Mouse (Mus musculus) neural tube, embryonic 14.5 days (tissue): ENCODE measurements around the gene Vdr. TPM values are rescaled to one million over a fixed set of nuclear protein-coding genes. Genes with fewer than 3 reads are reported as not detected.
"Not testable (repeated sequence)": the region's sequence is repeated elsewhere in the genome, so short reads cannot be mapped to it uniquely, and the experiment has no call there.

Source experiments
- ATAC-seq: fragments of 200-750 bp; cut with Nextera tagmentation; 2 replicates; pipeline ENCODE4 v1.8.0; 2017; ENCODE audit warnings: low read depth, mild to moderate bottlenecking, moderate TSS enrichment, moderate library complexity
- H3K27ac ChIP-seq: fragments of 300-500 bp; sonication (generic); 2 replicates; pipeline ENCODE4 v1.5.1; 2014; ENCODE audit warnings: low read depth, mild to moderate bottlenecking, control low read depth, low read length, moderate library complexity, mixed read lengths
- H3K27me3 ChIP-seq: fragments of 300-500 bp; sonication (generic); 2 replicates; pipeline ENCODE4 v1.6.1; 2014; ENCODE audit warnings: low read length; ENCODE audit not compliant: control insufficient read depth, insufficient read depth
- H3K36me3 ChIP-seq: fragments of 300-500 bp; sonication (generic); 2 replicates; pipeline ENCODE4 v1.6.1; 2014; ENCODE audit warnings: low read length, mixed read lengths; ENCODE audit not compliant: control insufficient read depth, insufficient read depth
- H3K4me1 ChIP-seq: fragments of 300-500 bp; sonication (generic); 2 replicates; pipeline ENCODE4 v1.6.1; 2014; ENCODE audit warnings: low read length; ENCODE audit not compliant: control insufficient read depth, insufficient read depth
- H3K4me2 ChIP-seq: fragments of 300-500 bp; sonication (generic); 2 replicates; pipeline ENCODE4 v1.6.1; 2014; ENCODE audit warnings: mild to moderate bottlenecking, low read depth, low read length, control low read depth
- H3K4me3 ChIP-seq: fragments of 300-500 bp; sonication (generic); 2 replicates; pipeline ENCODE4 v1.5.1; 2014; ENCODE audit warnings: low read depth, low read length, control low read depth, mixed read lengths
- H3K9ac ChIP-seq: fragments of 300-500 bp; sonication (generic); replicated peaks from 2 replicates; pipeline ENCODE4 v1.6.1; 2014; ENCODE audit warnings: low read depth, mild to moderate bottlenecking, control low read depth, low read length, mixed read lengths
- H3K9me3 ChIP-seq: fragments of 300-500 bp; sonication (generic); 2 replicates; pipeline ENCODE4 v1.6.1; 2016; ENCODE audit warnings: low read length; ENCODE audit not compliant: control insufficient read depth
- WGBS: fragments of 180-500 bp; shearing (Covaris S2); extraction: QIAGEN DNeasy Blood & Tissue Kit; methylation state at CpG from one replicate; pipeline ENCODE4 v1.1.7; 2014; 5-methylcytosine and 5-hydroxymethylcytosine counted together
- polyA plus RNA-seq: library from polyadenylated mRNA; unstranded; fragments of >200 nt; fragmentation: Nextera tagmentation; extraction: Ambion mirVana; gene quantifications from 2 replicates; pipeline ENCODE4 v1.2.1, GENCODE M21; 2014

The Vdr gene
- polyA plus RNA-seq, 1 experiment from 2014 or later: 0.07 TPM

- WGBS: 85% methylated on average over 9 of the region's 9 CpGs
- no peak overlapping the region for H3K27ac ChIP-seq
Observed at GRCm38 (mm10) chr15:97880441-97880840, 30.0 kb downstream of the Vdr start.

DNA sequence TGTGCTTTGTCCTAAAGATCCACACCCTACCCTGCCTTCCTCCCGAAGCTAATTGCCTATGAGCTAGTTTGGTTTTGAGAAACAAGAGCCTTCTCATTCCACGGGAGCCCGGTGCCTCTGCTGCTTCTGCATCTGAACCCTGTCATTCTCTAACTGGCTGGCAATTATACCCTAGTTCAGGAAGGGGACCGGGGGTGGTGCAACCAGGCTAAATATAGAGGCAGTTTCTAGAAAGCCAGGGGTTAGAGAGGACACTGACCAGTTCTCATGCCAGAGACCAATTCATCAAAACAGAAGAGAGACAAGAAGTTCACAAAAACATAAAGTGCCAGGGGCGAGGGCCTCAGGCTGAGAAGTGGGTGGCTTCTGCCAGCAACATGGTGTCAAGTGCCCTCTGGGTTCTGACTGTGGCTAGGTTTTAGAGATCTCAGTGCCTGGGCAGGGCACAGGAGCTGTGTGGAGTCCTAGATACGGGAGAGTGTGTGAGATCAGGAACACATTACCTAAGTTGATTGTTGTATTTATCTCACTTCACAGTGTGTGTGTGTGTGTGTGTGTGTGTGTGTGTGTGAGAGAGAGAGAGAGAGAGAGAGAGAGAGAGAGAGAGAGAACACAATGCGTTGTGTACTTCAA is 31.6 kb downstream of the Vdr start:
- no peak for ATAC-seq
- no peaks in the 10 kb centered on the region for H3K9me3 ChIP-seq
- no peaks in the 10 kb centered on the region for H3K4me1 ChIP-seq
- no peak overlapping the region for H3K9ac ChIP-seq
- H3K36me3 ChIP-seq: no peaks in the 10 kb centered on the region
- H3K4me2 ChIP-seq: no peak overlapping the region
- WGBS: 79% methylated on average over 7 of the region's 7 CpGs
- H3K4me3 ChIP-seq: no peak overlapping the region
- H3K27ac ChIP-seq: no peak overlapping the region
- H3K27me3 ChIP-seq: no peaks in the 10 kb centered on the region

More at GRCm38 (mm10) chr15:97880441-97880840, 30.0 kb downstream of the Vdr start:
- Histone ChIP-seq H3K9me3 (no peaks in the 10 kb centered on the region), H3K27me3 (no peaks in the 10 kb centered on the region), H3K4me1 (no peaks in the 10 kb centered on the region), H3K4me3 (no peak overlapping the region), H3K4me2 (no peak overlapping the region), H3K36me3 (no peaks in the 10 kb centered on the region), H3K9ac (no peak overlapping the region)
- ATAC-seq: no peak

DNA sequence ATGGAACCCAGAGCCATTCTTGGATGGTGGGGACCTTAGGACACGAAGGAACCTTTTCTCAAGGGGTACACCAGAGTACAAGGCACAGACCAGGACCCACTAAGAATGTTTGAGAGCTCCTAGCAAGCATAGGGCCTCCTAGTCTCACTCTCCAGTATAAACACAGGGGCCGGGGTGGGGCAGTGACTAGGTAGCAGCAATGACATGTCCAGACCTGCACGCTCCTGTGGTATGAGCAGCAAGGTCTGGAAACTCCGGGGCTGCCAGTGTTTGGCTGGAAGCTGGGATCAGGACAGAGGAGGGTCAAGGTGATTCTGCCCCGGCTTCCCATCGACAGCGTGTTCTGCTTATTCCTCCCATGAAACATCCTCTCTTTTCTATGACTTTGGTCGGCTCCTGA is 34.6 kb downstream of the Vdr start:
- no peaks in the 10 kb centered on the region for H3K27me3 ChIP-seq
- no peak for ATAC-seq
- no peak overlapping the region for H3K4me3 ChIP-seq
- H3K9ac ChIP-seq: no peak overlapping the region
- H3K27ac ChIP-seq: no peak overlapping the region
- no peaks in the 10 kb centered on the region for H3K36me3 ChIP-seq
- 91% methylated on average over 8 of the region's 8 CpGs for WGBS
- H3K9me3 ChIP-seq: no peaks in the 10 kb centered on the region
- H3K4me2 ChIP-seq: no peak overlapping the region
- no peaks in the 10 kb centered on the region for H3K4me1 ChIP-seq

DNA sequence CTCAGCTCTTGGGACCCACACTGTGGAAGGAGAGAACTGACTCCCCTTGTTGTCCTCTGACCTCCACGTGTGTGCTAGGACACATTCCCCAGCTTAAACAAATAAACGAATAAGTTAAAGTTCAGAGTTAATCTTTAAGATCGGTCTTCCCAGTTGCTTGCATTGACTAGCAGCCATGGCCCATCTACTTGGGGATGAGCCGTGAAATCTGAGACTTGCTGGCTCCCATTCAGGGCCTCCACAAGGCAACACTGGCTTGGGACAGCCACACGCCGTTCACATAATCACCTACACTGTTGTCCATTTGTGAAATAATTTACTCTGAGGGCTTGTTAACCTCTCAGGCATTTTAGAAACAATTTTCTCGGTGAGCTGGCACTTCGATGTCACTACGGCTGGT is 36.7 kb downstream of the Vdr start:
- no peaks in the 10 kb centered on the region for H3K36me3 ChIP-seq
- no peak overlapping the region for H3K4me2 ChIP-seq
- H3K4me1 ChIP-seq: no peaks in the 10 kb centered on the region
- H3K9me3 ChIP-seq: no peaks in the 10 kb centered on the region
- H3K27me3 ChIP-seq: no peaks in the 10 kb centered on the region
- 80% methylated on average over 9 of the region's 9 CpGs for WGBS
- H3K27ac ChIP-seq: no peak overlapping the region
- no peak overlapping the region for H3K9ac ChIP-seq
- no peak for ATAC-seq
- H3K4me3 ChIP-seq: no peak overlapping the region

DNA sequence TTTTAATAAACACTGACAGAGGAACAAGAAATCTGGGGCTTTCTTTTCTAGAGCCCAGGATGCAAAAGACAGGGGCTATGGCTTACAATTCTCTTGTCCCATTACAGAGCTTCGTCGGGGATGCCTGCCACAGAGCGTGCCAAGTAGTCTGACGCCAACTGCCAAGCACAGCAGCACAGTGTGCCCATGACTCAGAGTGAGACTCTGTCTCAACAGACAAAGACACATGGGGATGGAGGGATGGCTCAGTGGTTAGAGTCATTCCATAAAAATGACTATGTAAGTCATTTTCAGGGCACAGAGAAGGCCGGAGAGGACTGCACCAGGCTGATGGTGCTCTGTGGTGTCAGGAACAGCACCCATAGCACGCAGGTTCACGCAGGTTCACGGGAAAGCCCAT is 38.3 kb downstream of the Vdr start:
- H3K4me1 ChIP-seq: no peaks in the 10 kb centered on the region
- no peak overlapping the region for H3K4me2 ChIP-seq
- no peaks in the 10 kb centered on the region for H3K36me3 ChIP-seq
- no peaks in the 10 kb centered on the region for H3K27me3 ChIP-seq
- 94% methylated on average over 8 of the region's 8 CpGs for WGBS
- ATAC-seq: no peak
- no peak overlapping the region for H3K9ac ChIP-seq
- no peak overlapping the region for H3K4me3 ChIP-seq
- no peak overlapping the region for H3K27ac ChIP-seq
- no peaks in the 10 kb centered on the region; the same call in 1 of the 2 replicates for H3K9me3 ChIP-seq

GRCm38 (mm10) chr15:97871055-97872030 is 39.1 kb downstream of the Vdr start:
- H3K4me2 ChIP-seq: no peak overlapping the region
- H3K27ac ChIP-seq: no peak overlapping the region
- no peaks in the 10 kb centered on the region; the same call in 1 of the 2 replicates for H3K9me3 ChIP-seq
- no peaks in the 10 kb centered on the region for H3K36me3 ChIP-seq
- H3K4me3 ChIP-seq: no peak overlapping the region
- H3K9ac ChIP-seq: no peak overlapping the region
- WGBS: 86% methylated on average over 19 of the region's 19 CpGs
- no peaks in the 10 kb centered on the region for H3K4me1 ChIP-seq
- no peak for ATAC-seq
- no peaks in the 10 kb centered on the region for H3K27me3 ChIP-seq

GRCm38 (mm10) chr15:97870116-97870515 is 40.3 kb downstream of the Vdr start:
- not testable (repeated sequence) for H3K4me2 ChIP-seq, H3K9ac ChIP-seq, H3K27ac ChIP-seq, H3K36me3 ChIP-seq, ATAC-seq, H3K4me1 ChIP-seq, H3K27me3 ChIP-seq, H3K4me3 ChIP-seq, H3K9me3 ChIP-seq
- 81% methylated on average over 4 of the region's 4 CpGs for WGBS

DNA sequence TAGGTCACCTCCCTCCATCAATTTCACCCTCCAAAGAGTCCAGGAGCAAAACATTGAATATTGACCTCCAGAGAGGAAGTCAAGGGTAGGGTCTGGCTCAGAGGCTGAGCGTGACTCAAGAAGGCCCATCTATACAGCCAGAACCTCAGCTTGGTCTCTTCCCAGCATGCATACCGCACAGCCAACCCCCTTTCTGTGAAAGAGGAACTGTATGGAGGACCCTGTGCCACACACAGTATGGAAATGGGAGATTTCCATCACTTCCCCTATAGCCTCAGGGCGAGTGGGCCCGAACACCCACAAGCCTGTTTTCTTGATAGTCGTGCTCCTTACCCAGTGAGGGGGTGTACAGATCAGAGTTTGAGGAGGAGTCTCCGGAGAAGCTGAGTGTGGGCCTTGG is 41.4 kb downstream of the Vdr start:
- WGBS: 88% methylated on average over 6 of the region's 6 CpGs
- Histone ChIP-seq H3K9ac (no peak overlapping the region), H3K36me3 (no peaks in the 10 kb centered on the region), H3K27me3 (no peaks in the 10 kb centered on the region), H3K27ac (no peak overlapping the region), H3K4me1 (no peaks in the 10 kb centered on the region), H3K4me2 (no peak overlapping the region), H3K9me3 (no peaks in the 10 kb centered on the region; the same call in 1 of the 2 replicates), H3K4me3 (no peak overlapping the region)
- ATAC-seq: no peak

DNA sequence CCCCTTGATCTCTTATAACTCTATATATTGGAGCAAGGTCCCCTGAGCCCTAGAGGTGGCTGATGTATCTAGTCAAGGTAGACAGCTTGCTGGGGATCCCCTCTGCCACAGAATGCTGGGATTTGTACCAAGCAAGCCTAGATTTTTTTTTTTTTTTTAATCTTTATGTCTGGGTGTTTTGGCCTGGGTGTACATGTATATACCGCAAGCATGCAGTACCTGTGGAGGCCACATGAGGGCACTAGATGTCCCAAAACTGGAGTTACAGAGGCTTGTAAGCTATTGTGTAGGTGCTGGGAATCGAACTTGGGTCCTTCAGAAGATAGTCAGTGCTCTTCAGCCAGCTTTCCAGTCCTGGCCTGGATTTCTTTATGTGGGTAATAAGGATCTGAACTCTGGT is 44.4 kb downstream of the Vdr start:
- Histone ChIP-seq H3K4me1 (no peaks in the 10 kb centered on the region), H3K9me3 (no peaks in the 10 kb centered on the region; the same call in 1 of the 2 replicates), H3K4me2 (no peak overlapping the region), H3K4me3 (no peak overlapping the region), H3K9ac (no peak overlapping the region), H3K27me3 (no peaks in the 10 kb centered on the region), H3K27ac (no peak overlapping the region), H3K36me3 (no peaks in the 10 kb centered on the region)
- ATAC-seq: no peak
- WGBS: 90% methylated on average over 2 of the region's 2 CpGs
